Mouse (Mus musculus) neural tube, embryonic 12.5 days (tissue): Measurements from ENCODE around the gene 1700123L14Rik. TPM values are rescaled to one million over a fixed set of nuclear protein-coding genes. Genes with fewer than 3 reads are reported as not detected.

ENCODE experiments used
- polyA plus RNA-seq: library from polyadenylated mRNA; unstranded; fragments of >200 nt; fragmentation: Nextera tagmentation; extraction: Ambion mirVana; gene quantifications from 2 replicates; pipeline ENCODE4 v1.2.1, GENCODE M21; 2016

The 1700123L14Rik gene
- polyA plus RNA-seq, 1 experiment from 2014 or later: 0.10 TPM

Other genes with a start within 250 kb of the 1700123L14Rik start
- 5.8 and 7.3 TPM in 2 replicates for gene Fam19a1, start 53.1 kb downstream of the 1700123L14Rik start, polyA plus RNA-seq